Mouse (Mus musculus): Measurements from ENCODE around the gene Bst2.

DNA sequence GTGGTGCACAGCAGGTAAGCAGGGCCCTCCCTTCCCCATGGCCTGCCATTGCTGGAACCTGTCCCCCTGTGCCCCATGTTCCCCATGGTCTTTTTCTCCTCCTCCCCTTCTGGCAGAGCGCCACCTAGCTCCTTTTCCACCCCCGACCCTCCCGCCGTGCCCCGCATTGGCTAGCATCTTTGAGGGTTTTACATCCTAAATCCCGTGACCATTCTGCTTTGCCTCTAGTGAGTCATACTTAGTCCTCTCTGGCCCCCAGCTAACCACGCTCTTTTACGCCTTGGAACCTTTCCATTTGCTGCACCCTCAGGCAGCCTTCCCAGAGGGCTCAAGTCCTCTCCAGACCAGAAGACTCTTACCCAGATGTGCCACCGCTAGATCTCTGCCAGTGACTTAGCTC lies 42.9 kb upstream of the Bst2 start:
- TF ChIP-seq CTCF (IDR thresholded peaks at IDR 0.05; ENCODE audit: low read depth) (no peak), EP300 (IDR thresholded peaks at IDR 0.05; ENCODE audit: low read depth) (no peak)
